Mouse (Mus musculus): ENCODE results near the gene Dleu7.

- TF ChIP-seq POLR2A (IDR thresholded peaks at IDR 0.05; ENCODE audit: borderline replicate concordance, extremely low read depth, low read depth, low read length): no peak
- no peak for TF ChIP-seq CTCF (IDR thresholded peaks at IDR 0.05; ENCODE audit: insufficient read depth, low read length)
These were observed 46.3 kb upstream of the Dleu7 start for GRCm38 (mm10) chr14:62339196-62339595.

Measured in lung, adult 2 months (tissue).